Mouse (Mus musculus) heart, postnatal 0 days (tissue): ENCODE measurements around the gene Fank1. TPM values are rescaled to one million over a fixed set of nuclear protein-coding genes. Genes with fewer than 3 reads are reported as not detected.
A peak's percentile ranks its signal among the peaks of the same experiment; 100 is the strongest.

Source experiments
- ATAC-seq: fragments of 200-750 bp; cut with Nextera tagmentation; 2 replicates; pipeline ENCODE4 v1.8.0; 2017; ENCODE audit warnings: low read depth, moderate number of reproducible peaks, moderate library complexity; ENCODE audit not compliant: insufficient read depth
- DNase-seq: peaks from one replicate; pipeline ENCODE4 v3.0.0-alpha.2; 2016; ENCODE audit warnings: low spot score
- H3K27ac ChIP-seq: fragments of 300-500 bp; sonication (generic); 2 replicates; pipeline ENCODE4 v1.5.1; 2014; ENCODE audit warnings: low read depth, mild to moderate bottlenecking
- H3K27me3 ChIP-seq: fragments of 300-500 bp; sonication (generic); 2 replicates; pipeline ENCODE4 v1.6.1; 2014; ENCODE audit warnings: low read length, mixed read lengths; ENCODE audit not compliant: control insufficient read depth, insufficient read depth
- H3K36me3 ChIP-seq: fragments of 300-500 bp; sonication (generic); replicated peaks from 2 replicates; pipeline ENCODE4 v1.6.1; 2014; ENCODE audit warnings: low read length, mixed read lengths; ENCODE audit not compliant: control insufficient read depth, insufficient read depth
- H3K4me1 ChIP-seq: fragments of 300-500 bp; sonication (generic); 2 replicates; pipeline ENCODE4 v1.6.1; 2014; ENCODE audit warnings: antibody characterized with exemption; ENCODE audit not compliant: control insufficient read depth, insufficient read depth
- H3K4me2 ChIP-seq: fragments of 300-500 bp; sonication (generic); 2 replicates; pipeline ENCODE4 v1.6.1; 2014; ENCODE audit warnings: low read depth, mild to moderate bottlenecking, low read length, moderate library complexity
- H3K4me3 ChIP-seq: fragments of 300-500 bp; sonication (generic); 2 replicates; pipeline ENCODE4 v1.5.1; 2014; ENCODE audit warnings: low read depth, low read length
- H3K9ac ChIP-seq: fragments of 300-500 bp; sonication (generic); replicated peaks from 2 replicates; pipeline ENCODE4 v1.6.1; 2014; ENCODE audit warnings: low read depth, low read length, mixed read lengths
- H3K9me3 ChIP-seq: fragments of 300-500 bp; sonication (generic); replicated peaks from 2 replicates; pipeline ENCODE4 v1.6.1; 2016; ENCODE audit warnings: low read length; ENCODE audit not compliant: control insufficient read depth
- CTCF ChIP-seq: IDR thresholded peaks from 2 replicates; pipeline ENCODE4 v1.5.1; 2016; ENCODE audit warnings: antibody characterized with exemption, control low read depth, low read depth
- EP300 ChIP-seq: IDR thresholded peaks from 2 replicates; pipeline ENCODE4 v1.6.1; 2016; ENCODE audit warnings: antibody characterized with exemption, low read depth
- WGBS: fragments of 180-500 bp; shearing (Covaris S2); extraction: QIAGEN DNeasy Blood & Tissue Kit; methylation state at CpG from one replicate; pipeline ENCODE4 v1.1.7; 2014; 5-methylcytosine and 5-hydroxymethylcytosine counted together
- polyA plus RNA-seq: library from polyadenylated mRNA; unstranded; fragments of >200 nt; fragmentation: Nextera tagmentation; extraction: Ambion mirVana; gene quantifications from 2 replicates; pipeline ENCODE4 v1.2.1, GENCODE M21; 2015
- total RNA-seq: library from RNA; depleted of rRNA; stranded (reverse); fragments of >200 nt; gene quantifications from 2 replicates; pipeline ENCODE4 v1.2.3, GENCODE M21; 2014; ENCODE audit warnings: low replicate concordance

Gene Fank1
- total and polyA plus RNA-seq, 2 experiments from 2014 or later: 0.08 TPM; not detected in 1

GRCm38 (mm10) chr7:133740558-133740957, 36.1 kb upstream of the Fank1 start:
- TF ChIP-seq EP300: no peak
- no peak for TF ChIP-seq CTCF
- Histone ChIP-seq H3K36me3 (peaks cover 32% of the 10 kb centered on the region), H3K9me3 (no peaks in the 10 kb centered on the region), H3K27me3 (no peaks in the 10 kb centered on the region), H3K4me3 (no peak overlapping the region), H3K9ac (no peak overlapping the region), H3K4me2 (no peak overlapping the region), H3K4me1 (peaks cover 32% of the 10 kb centered on the region), H3K27ac (no peak overlapping the region)
- ATAC-seq (no peak), DNase-seq (no peak)
- WGBS: 70% methylated on average over 7 of the region's 7 CpGs

- ATAC-seq: no peak
- WGBS: 81% methylated on average over 12 of the region's 12 CpGs
- DNase-seq: no peak
- Histone ChIP-seq H3K4me1 (peaks cover 45% of the 10 kb centered on the region), H3K9me3 (no peaks in the 10 kb centered on the region), H3K4me3 (no peak overlapping the region), H3K9ac (no peak overlapping the region), H3K27ac (peak overlapping the region; percentile 91), H3K36me3 (peaks cover 26% of the 10 kb centered on the region), H3K4me2 (no peak overlapping the region), H3K27me3 (no peaks in the 10 kb centered on the region)
- no peak for TF ChIP-seq EP300
- TF ChIP-seq CTCF: no peak
Measured at GRCm38 (mm10) chr7:133742530-133743325, 33.9 kb upstream of the Fank1 start.

GRCm38 (mm10) chr7:133743611-133744010, 33.0 kb upstream of the Fank1 start:
- ATAC-seq: no peak
- Histone ChIP-seq H3K9ac (no peak overlapping the region), H3K27me3 (no peaks in the 10 kb centered on the region), H3K4me1 (peaks cover 49% of the 10 kb centered on the region), H3K9me3 (no peaks in the 10 kb centered on the region), H3K4me2 (no peak overlapping the region), H3K27ac (peak overlapping the region; percentile 91), H3K4me3 (no peak overlapping the region), H3K36me3 (peaks cover 26% of the 10 kb centered on the region)
- TF ChIP-seq CTCF (no peak), EP300 (no peak)
- DNase-seq: no peak
- 35% methylated on average over 4 of the region's 4 CpGs for WGBS

- DNase-seq (peak; percentile 27), ATAC-seq (no peak)
- no peak overlapping the region for H3K9ac ChIP-seq
- H3K4me3 ChIP-seq: no peak overlapping the region
- H3K4me1 ChIP-seq: peaks cover 55% of the 10 kb centered on the region
- no peak for TF ChIP-seq EP300
- TF ChIP-seq CTCF: no peak
- WGBS: 23% methylated on average over 1 of the region's 1 CpGs
- no peaks in the 10 kb centered on the region for H3K27me3 ChIP-seq
- H3K9me3 ChIP-seq: no peaks in the 10 kb centered on the region
- peaks cover 26% of the 10 kb centered on the region for H3K36me3 ChIP-seq
- H3K27ac ChIP-seq: peak overlapping the region; percentile 91
- H3K4me2 ChIP-seq: 0 out of 2 replicates have a peak overlapping the region, but pooled peaks have one; percentile 15
Measured at GRCm38 (mm10) chr7:133744209-133744608, 32.5 kb upstream of the Fank1 start.

- Histone ChIP-seq H3K9me3 (no peaks in the 10 kb centered on the region), H3K4me1 (peaks cover 57% of the 10 kb centered on the region), H3K4me3 (no peak overlapping the region), H3K27me3 (no peaks in the 10 kb centered on the region), H3K27ac (peak overlapping the region; percentile 91), H3K36me3 (peaks cover 26% of the 10 kb centered on the region), H3K4me2 (0 out of 2 replicates have a peak overlapping the region, but pooled peaks have one; percentile 15), H3K9ac (no peak overlapping the region)
- DNase-seq: peak; percentile 95
- 5% methylated on average over 4 of the region's 4 CpGs for WGBS
- peak; percentile 88 for ATAC-seq
- TF ChIP-seq EP300 (no peak), CTCF (no peak)
Measured at GRCm38 (mm10) chr7:133744701-133745100, 32.0 kb upstream of the Fank1 start.
